Mouse (Mus musculus) heart, embryonic 10.5 days (tissue): ENCODE measurements around the gene Grm4. TPM values are rescaled to one million over a fixed set of nuclear protein-coding genes. Genes with fewer than 3 reads are reported as not detected.

ENCODE experiments used
- DNase-seq: peaks from one replicate; pipeline ENCODE4 v3.0.0-alpha.2; 2017; ENCODE audit warnings: low spot score
- H3K27ac ChIP-seq: fragments of 300-500 bp; sonication (generic); 2 replicates; pipeline ENCODE4 v1.5.1; 2016; ENCODE audit warnings: mild to moderate bottlenecking
- H3K27me3 ChIP-seq: fragments of 300-500 bp; sonication (generic); 2 replicates; pipeline ENCODE4 v1.6.1; 2016; ENCODE audit warnings: mild to moderate bottlenecking; ENCODE audit not compliant: poor library complexity, insufficient read depth, severe bottlenecking
- H3K36me3 ChIP-seq: fragments of 300-500 bp; sonication (generic); 2 replicates; pipeline ENCODE4 v1.6.1; 2016; ENCODE audit warnings: mild to moderate bottlenecking, moderate library complexity
- H3K4me1 ChIP-seq: fragments of 300-500 bp; sonication (generic); 2 replicates; pipeline ENCODE4 v1.6.1; 2016; ENCODE audit warnings: mild to moderate bottlenecking
- H3K4me3 ChIP-seq: fragments of 300-500 bp; sonication (generic); 2 replicates; pipeline ENCODE4 v1.5.1; 2016; ENCODE audit warnings: mild to moderate bottlenecking, moderate library complexity
- H3K9me3 ChIP-seq: fragments of 300-500 bp; sonication (generic); 2 replicates; pipeline ENCODE4 v1.6.1; 2016; ENCODE audit warnings: mild to moderate bottlenecking, moderate library complexity
- WGBS: fragments of 180-500 bp; shearing (Covaris S2); methylation state at CpG from one replicate; pipeline ENCODE4 v1.1.7; 2016; 5-methylcytosine and 5-hydroxymethylcytosine counted together
- polyA plus RNA-seq: library from polyadenylated mRNA; unstranded; fragments of >200 nt; fragmentation: Nextera tagmentation; extraction: Ambion mirVana; gene quantifications from 2 replicates; pipeline ENCODE4 v1.2.1, GENCODE M21; 2016

Gene Grm4
- polyA plus RNA-seq, 1 experiment from 2014 or later: 0.34 TPM

DNA sequence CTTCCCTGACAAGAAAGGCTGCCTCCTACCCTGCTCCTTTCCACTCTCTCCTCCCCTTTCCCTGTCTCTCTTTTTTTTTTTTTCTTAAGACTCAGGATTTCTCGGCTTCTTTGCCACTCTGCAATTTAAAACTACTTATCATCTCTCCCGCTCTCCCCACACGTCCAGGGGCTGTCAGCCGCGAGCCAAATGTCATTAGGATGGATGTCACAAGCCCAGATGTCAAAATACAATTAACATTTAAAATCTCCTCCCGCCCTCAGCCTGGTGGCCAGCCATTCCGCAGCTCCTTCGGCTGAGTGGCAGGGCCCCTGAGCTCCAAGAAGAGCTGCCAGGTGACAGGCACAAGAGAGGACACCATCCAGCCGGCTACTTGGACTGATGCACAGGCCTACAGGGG lies 2.9 kb downstream of the Grm4 start:
- no peaks in the 10 kb centered on the region for H3K9me3 ChIP-seq
- no peak overlapping the region for H3K4me3 ChIP-seq
- peaks cover 19% of the 10 kb centered on the region for H3K4me1 ChIP-seq
- no peaks in the 10 kb centered on the region for H3K36me3 ChIP-seq
- DNase-seq: no peak
- no peak overlapping the region for H3K27ac ChIP-seq
- WGBS: 29% methylated on average over 9 of the region's 9 CpGs
- H3K27me3 ChIP-seq: peaks cover 100% of the 10 kb centered on the region

DNA sequence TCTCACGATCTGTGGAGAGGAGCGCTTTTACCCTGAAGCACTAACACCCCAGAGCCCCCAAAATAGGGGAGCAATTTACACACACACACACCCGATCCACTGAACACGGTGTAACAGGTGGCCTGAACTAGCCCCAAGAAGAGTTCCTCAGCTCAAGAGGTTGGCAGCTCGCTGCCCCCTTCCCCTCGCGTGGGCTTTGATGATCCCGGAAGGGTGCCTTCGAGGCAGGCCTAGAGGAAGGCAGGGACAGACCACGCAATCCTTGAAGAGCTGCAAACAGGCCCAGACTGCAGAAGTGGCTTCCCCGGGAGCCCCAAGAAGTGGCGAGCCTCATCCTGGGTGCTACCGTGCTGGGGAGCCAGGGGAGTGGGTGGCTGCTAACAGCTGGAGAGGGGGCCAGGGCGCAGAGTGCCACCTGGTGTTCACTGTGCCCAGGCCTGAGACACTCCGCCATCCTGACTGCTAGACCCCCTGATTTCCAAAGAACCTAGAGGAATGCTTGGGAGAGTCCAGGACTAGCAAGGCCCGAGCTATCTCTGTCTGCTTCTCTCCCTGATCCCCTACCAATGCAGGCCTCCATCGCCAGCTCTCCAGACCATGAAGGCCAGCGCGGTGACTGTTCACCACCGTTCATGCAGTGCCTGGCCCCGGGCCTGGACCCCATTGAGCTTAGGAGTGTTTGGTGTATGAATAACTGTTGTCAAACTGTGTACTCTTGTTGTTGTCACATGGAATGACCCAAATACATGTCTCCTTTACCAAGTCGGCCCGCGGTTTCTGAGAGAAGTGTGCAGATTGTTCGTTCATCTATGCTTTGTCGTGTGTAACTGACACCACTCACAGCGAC lies 7.1 kb downstream of the Grm4 start:
- Histone ChIP-seq H3K4me1 (peaks cover 27% of the 10 kb centered on the region), H3K4me3 (peak overlapping the region; percentile 76; the same call in 1 of the 2 replicates), H3K27me3 (peaks cover 100% of the 10 kb centered on the region), H3K27ac (no peak overlapping the region), H3K9me3 (no peaks in the 10 kb centered on the region), H3K36me3 (no peaks in the 10 kb centered on the region)
- no peak for DNase-seq
- WGBS: 32% methylated on average over 27 of the region's 27 CpGs

DNA sequence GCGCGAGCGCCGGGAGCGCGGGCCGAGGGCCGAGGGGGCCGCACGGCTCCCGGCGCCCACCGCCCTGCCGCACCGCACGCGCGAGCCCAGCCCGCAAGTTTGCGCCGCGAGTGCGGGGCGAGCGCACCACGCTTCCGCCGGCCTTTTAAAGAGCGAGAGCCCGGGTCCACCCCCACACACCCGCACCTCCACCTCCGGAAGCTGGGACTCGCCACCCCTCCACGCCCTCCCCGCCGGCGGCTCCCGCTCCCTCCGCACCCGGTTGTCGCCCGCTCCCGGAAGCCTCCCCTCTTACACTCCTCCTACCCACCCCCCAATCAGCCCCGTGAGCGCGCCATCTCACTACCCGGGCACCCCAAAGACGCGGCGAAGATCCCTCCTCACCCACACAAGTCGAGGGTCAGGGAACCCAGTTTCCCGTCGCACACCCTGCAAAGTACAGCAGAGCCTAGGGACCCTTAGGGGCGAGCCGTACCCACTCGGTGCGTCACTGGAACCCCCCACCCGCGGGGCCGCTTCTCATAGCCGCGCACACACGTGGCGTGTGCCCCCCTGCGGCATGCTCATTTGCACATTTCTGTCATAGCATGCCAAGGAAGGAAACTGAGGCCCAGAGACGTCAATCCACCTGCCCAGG lies 7.8 kb downstream of the Grm4 start:
- WGBS: under 1% methylated on average over 66 of the region's 66 CpGs
- Histone ChIP-seq H3K9me3 (no peaks in the 10 kb centered on the region), H3K4me3 (peak overlapping the region; percentile 76), H3K4me1 (peaks cover 27% of the 10 kb centered on the region), H3K27me3 (peaks cover 100% of the 10 kb centered on the region), H3K36me3 (no peaks in the 10 kb centered on the region), H3K27ac (0 out of 2 replicates have a peak overlapping the region, but pooled peaks have one; percentile 57)
- no peak for DNase-seq

DNA sequence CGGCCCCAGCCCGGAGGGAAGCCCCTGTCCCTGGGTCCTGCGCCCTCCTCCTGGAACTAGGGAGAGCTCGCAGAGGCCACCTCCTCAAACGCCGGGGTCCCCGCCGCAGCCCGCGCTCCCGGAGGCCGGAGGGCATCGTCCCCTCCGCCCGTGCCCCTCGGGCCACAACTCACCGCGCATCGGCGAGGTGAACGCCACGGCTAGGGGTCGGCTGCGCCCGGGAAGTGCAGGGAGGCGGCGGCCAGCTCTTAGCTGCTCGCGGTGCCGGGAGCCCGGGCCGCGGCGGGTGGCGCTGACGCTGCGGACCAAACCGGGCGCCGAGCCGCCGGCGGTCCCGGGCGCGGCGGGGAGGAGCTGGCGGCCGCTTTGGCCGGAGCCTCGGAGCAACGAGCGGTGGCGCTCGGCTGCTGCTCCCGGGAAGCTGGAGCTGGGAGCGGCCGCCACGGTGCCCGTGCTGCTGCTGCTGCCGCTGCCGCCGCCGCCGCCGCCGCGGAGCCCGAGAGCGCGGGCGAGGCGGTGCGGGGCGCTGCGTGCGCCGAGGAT lies 8.5 kb downstream of the Grm4 start:
- H3K4me3 ChIP-seq: peak overlapping the region; percentile 76
- peaks cover 100% of the 10 kb centered on the region for H3K27me3 ChIP-seq
- H3K36me3 ChIP-seq: no peaks in the 10 kb centered on the region
- no peak for DNase-seq
- peak overlapping the region; percentile 57 for H3K27ac ChIP-seq
- WGBS: 5% methylated on average over 78 of the region's 78 CpGs
- no peaks in the 10 kb centered on the region for H3K9me3 ChIP-seq
- peaks cover 27% of the 10 kb centered on the region for H3K4me1 ChIP-seq

DNA sequence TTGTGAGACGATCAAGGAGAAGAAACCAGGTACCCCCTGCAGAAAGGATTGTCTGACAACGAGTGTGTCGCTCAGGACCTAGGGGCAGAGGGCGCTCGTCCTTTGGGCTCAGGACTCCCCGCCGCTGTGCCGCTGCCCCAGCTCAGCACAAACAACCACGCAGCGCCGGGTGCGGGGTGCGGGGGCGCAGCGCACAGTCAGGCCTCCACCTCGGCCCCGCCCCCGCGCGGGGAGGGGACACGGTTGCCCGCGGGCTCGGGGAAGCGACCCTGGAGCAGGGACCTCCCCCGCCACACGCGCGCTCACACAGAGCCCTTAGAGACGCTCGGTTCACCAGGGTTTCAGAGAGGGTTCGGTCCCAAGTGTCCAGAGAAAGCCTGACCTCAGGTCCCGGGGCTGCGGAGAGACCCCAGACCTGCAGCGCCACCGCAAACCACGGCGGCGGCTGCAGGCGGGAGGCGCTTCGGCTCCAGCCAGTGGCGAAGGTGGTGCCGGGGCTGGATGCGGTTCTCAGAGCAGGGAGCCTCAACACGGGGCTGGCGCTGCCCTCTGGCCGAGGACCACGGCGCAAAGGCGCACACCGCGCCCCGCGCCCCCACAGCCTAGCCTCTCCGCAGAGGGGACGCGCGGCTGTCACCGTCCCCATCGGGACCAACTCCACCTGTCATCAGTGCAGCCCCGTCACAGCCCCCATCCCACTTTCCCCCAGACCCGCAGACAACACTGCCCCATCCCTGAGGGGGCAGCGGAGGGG lies 9.2 kb downstream of the Grm4 start:
- H3K36me3 ChIP-seq: no peaks in the 10 kb centered on the region
- no peak overlapping the region for H3K27ac ChIP-seq
- peaks cover 100% of the 10 kb centered on the region for H3K27me3 ChIP-seq
- H3K4me3 ChIP-seq: peak overlapping the region; percentile 76
- no peak for DNase-seq
- WGBS: 2% methylated on average over 64 of the region's 64 CpGs
- H3K4me1 ChIP-seq: peaks cover 27% of the 10 kb centered on the region
- H3K9me3 ChIP-seq: no peaks in the 10 kb centered on the region

DNA sequence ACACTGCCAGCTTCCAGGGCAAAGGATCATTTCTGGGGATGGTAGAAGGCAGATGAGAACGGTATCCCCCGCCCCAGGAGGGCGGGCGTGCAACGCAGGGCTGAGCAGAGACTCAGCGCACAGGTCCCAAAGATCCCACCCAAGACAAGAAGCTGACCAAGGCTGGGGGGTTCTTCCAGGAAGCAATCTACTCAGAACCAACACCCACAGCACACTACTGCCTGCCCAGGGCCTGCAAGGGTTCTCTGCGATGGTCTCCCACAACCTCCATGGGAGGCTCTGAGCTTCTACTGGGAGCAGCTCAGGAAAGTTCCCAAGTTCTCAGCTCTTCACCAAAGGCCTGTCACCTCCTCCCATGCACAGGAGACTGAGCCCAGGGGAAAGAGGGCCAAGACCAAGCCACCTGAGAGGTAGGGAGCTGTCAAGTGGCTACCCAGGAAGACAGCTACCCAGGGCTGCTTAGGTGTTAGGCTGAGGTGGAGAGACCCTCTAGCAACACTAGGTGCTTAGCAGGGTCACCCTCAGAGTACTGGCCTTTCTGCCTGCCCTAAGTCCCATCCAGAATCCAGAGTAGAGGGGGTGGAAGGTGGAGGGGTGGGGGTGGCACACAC lies 10.0 kb downstream of the Grm4 start:
- no peaks in the 10 kb centered on the region for H3K36me3 ChIP-seq
- no peak for DNase-seq
- no peak overlapping the region for H3K27ac ChIP-seq
- no peaks in the 10 kb centered on the region for H3K9me3 ChIP-seq
- 81% methylated on average over 7 of the region's 7 CpGs for WGBS
- peaks cover 29% of the 10 kb centered on the region for H3K4me1 ChIP-seq
- H3K4me3 ChIP-seq: peak overlapping the region; percentile 76; the same call in 1 of the 2 replicates
- H3K27me3 ChIP-seq: peaks cover 100% of the 10 kb centered on the region

DNA sequence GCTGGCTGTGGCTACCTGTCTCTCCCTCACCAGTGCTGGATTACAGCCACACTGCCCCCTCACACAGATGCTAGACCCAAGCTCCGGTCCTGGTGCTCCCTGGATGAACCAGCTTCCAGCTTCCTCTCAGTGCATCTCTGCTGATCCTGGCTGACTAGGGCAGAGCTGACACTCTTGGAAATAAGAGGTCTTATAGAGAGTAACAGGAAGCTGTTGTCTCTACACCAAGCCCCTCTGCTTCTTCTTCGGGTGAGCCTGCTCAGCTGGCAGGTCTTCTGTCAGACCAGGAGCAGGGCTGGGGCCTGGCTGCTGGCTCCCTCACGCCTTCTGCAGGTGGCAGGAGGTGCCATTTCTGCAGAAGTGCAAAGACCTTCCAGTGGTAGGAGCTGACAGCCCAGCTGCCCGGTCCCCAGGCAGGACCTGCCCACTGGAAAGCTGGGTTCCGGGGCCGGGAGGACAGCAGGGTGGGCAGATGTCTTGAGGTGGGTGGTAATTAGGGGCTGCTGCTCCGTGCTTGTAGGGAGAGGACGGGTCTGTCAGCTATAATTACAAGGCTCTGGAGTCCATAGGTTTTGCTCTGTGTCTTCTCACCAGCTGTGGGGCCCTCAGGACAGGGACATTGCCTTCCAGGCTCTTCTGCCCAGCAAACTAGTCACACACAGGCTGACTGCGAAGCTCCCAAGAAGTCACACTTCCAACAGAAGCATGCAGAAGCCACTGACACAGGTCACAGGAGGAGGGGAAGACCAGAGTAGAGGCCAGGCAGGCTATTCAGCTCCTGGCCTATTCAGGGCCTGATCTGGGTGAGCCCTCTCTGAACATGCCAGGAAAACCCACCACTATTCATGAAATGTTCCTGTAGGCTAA lies 10.7 kb downstream of the Grm4 start:
- Histone ChIP-seq H3K27me3 (peaks cover 100% of the 10 kb centered on the region), H3K4me3 (no peak overlapping the region), H3K9me3 (no peaks in the 10 kb centered on the region), H3K36me3 (no peaks in the 10 kb centered on the region), H3K4me1 (peaks cover 37% of the 10 kb centered on the region), H3K27ac (no peak overlapping the region)
- no peak for DNase-seq
- 51% methylated on average over 9 of the region's 9 CpGs for whole genome bisulfite sequencing

DNA sequence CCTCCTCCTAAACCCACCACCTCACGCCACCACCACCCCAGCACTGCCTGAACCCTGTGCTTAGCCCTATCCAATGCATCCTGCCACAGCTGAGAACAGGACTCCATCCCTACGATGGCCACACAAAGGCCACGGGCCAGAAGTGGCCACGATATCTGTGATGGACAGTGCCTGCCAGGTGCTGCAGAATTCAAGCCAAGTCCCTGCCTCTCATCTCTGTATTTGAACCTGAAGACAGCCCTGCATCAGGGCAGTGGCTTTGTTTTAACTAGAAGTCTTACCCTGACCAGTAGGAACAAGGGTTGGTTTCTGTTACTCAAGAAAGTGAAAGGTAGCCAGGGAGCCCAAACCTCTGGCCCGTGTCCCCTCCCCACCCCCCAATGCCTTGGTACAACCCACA lies 12.1 kb downstream of the Grm4 start:
- no peak overlapping the region for H3K4me3 ChIP-seq
- WGBS: 75% methylated on average over 5 of the region's 5 CpGs
- no peak overlapping the region for H3K27ac ChIP-seq
- no peaks in the 10 kb centered on the region for H3K36me3 ChIP-seq
- no peaks in the 10 kb centered on the region for H3K9me3 ChIP-seq
- peaks cover 39% of the 10 kb centered on the region for H3K4me1 ChIP-seq
- DNase-seq: no peak
- H3K27me3 ChIP-seq: peaks cover 100% of the 10 kb centered on the region

DNA sequence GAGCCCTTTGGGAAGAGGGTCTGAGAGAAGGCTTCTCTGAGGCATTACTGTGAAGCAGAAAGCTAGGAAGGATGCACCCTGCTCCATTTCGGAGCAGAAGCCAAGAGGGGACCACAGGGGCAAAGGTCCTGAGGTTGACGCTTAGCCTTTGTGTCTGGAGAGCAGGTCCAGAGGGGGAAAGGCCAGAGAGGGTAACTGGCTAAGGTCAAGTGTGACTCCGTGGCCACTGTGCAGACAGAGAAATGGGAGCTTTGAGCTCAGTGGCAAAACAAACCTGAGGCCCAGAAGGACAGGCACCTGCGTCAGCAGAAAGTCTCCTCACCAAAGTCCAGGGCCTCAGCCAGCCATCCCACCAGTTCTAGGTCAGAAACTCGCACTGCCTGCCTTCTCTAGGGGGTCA lies 12.7 kb downstream of the Grm4 start:
- WGBS: 72% methylated on average over 5 of the region's 5 CpGs
- Histone ChIP-seq H3K4me3 (no peak overlapping the region), H3K27ac (no peak overlapping the region), H3K36me3 (no peaks in the 10 kb centered on the region), H3K4me1 (peaks cover 34% of the 10 kb centered on the region), H3K27me3 (peaks cover 100% of the 10 kb centered on the region), H3K9me3 (no peaks in the 10 kb centered on the region)
- DNase-seq: no peak

DNA sequence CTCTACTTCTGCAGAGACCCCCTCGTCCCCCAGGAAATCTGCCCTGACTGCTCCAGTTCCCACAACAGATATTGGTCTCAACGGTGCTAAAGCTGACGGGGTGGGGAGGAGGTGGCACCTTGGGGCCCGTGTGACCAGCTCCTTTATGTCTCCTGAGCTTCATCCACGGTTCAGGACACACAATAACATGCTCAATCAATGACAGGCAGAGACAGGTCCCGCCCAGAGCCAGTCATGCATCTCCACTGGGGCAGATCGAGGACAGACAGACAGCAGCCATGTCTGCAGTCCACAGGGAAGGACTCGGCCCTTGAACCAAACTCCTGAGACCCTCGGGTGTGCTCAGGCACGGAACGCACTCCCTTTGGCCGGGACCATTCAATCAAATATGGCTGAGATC lies 13.2 kb downstream of the Grm4 start:
- 67% methylated on average over 12 of the region's 12 CpGs for WGBS
- no peak for DNase-seq
- Histone ChIP-seq H3K4me3 (no peak overlapping the region), H3K27ac (no peak overlapping the region), H3K9me3 (no peaks in the 10 kb centered on the region), H3K27me3 (peaks cover 100% of the 10 kb centered on the region), H3K4me1 (peaks cover 31% of the 10 kb centered on the region), H3K36me3 (no peaks in the 10 kb centered on the region)

DNA sequence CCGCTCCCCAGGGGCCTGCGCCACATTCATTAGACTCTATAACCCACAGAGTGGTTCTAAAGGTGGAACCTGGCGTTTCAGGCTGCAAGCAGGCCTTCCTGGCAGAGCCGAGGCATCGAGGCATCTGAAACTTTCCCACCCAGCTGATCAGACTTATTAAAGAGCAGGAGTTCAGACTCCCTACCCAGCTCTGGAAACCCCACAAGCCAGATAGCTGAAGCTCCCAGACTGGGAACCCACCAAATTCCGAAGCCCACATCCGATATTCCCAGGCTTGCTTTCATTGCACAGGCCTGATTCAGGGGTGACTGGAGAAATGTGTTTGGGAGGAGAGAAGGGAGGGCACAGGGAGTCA lies 13.6 kb downstream of the Grm4 start:
- Histone ChIP-seq H3K4me3 (no peak overlapping the region), H3K36me3 (no peaks in the 10 kb centered on the region), H3K9me3 (no peaks in the 10 kb centered on the region), H3K27me3 (peaks cover 100% of the 10 kb centered on the region), H3K27ac (no peak overlapping the region), H3K4me1 (peaks cover 30% of the 10 kb centered on the region)
- DNase-seq: no peak
- WGBS: 79% methylated on average over 7 of the region's 7 CpGs
